Comparison of ENCODE assay signal across 9 mouse cellular contexts in genomic region chr16:33820269-33821178, GRCm38 (mm10). TPM values are rescaled to one million over a fixed set of nuclear protein-coding genes. Genes with fewer than 3 reads are reported as not detected.
DNase-seq lines count a peak whose midpoint lies in the region; ATAC-seq lines count a peak whose summit lies in the region.
"Had no signal": no experiment of that assay in that cellular context is flagged by ENCODE, and none has a peak within 500 bp of the region (broad histone marks: within the 10 kb centered on the region; RNA-seq: fewer than 3 reads in every experiment).

No protein-coding gene starts in this region.

- no peak overlapping the region for H3K4me2 ChIP-seq in forebrain, embryonic 15.5 days (replicated peaks)
- H3K4me2 ChIP-seq: lung, embryonic 15.5 days had no signal

- 19% methylated on average over 17 of the region's 17 CpGs for WGBS in forebrain, embryonic 15.5 days

- peaks cover 5% of the 10 kb centered on the region; the same call in 1 of the 2 replicates for H3K27me3 ChIP-seq in forebrain, embryonic 15.5 days

- H3K9me3 ChIP-seq in forebrain, embryonic 15.5 days, result no peaks in the 10 kb centered on the region
- H3K9me3 ChIP-seq: lung, embryonic 15.5 days had no signal

- H3K4me1 ChIP-seq in forebrain, embryonic 15.5 days, result no peaks in the 10 kb centered on the region
- H3K4me1 ChIP-seq: lung, embryonic 15.5 days had no signal

- no peak overlapping the region for H3K27ac ChIP-seq in forebrain, embryonic 15.5 days (replicated peaks)
- H3K27ac ChIP-seq: lung, embryonic 15.5 days had no signal

- no peak overlapping the region for H3K9ac ChIP-seq in forebrain, embryonic 15.5 days (replicated peaks)
- H3K9ac ChIP-seq: lung, embryonic 15.5 days had no signal

- no peaks in the 10 kb centered on the region for H3K36me3 ChIP-seq in forebrain, embryonic 15.5 days
- H3K36me3 ChIP-seq: lung, embryonic 15.5 days had no signal

- peak; percentile 70 for DNase-seq in Muller cell, postnatal 12 days (ENCODE audit: inconsistent ontology term)
- DNase-seq in c-Kit-positive CD71-positive TER-119-positive erythroid progenitor cells, embryonic 14.5 days (ENCODE audit: low spot score), result peak; percentile 67
- peak; percentile 72 for DNase-seq in left cerebral cortex, adult 11 months (ENCODE audit: low spot score)
- peak; percentile 87 for DNase-seq in mesoderm, embryonic 11.5 days (ENCODE audit: low read depth, low spot score)
- peak; percentile 60 for DNase-seq in skeletal muscle tissue, adult 2 months (ENCODE audit: low read depth, low spot score)
- DNase-seq in yolk sac, embryonic 10.5 days (ENCODE audit: low spot score), result peak; percentile 76

- ATAC-seq in forebrain, embryonic 15.5 days (replicated peaks), result peak; percentile 61; the same call in 1 of the 2 replicates
- ATAC-seq in hematopoietic stem cell, adult 5-6 weeks (replicated peaks in 1 of 2; ENCODE audit: insufficient read depth in 1 of 2, low FRiP score in 2 of 2, low TSS enrichment in 1 of 2, low read depth in 1 of 2, poor library complexity in 2 of 2, severe bottlenecking in 2 of 2), result peak; percentile 69 to 85

- no peak overlapping the region for H3K4me3 ChIP-seq in forebrain, embryonic 15.5 days
- H3K4me3 ChIP-seq: lung, embryonic 15.5 days had no signal

RNA-seq across cellular contexts. Expression of gene Itgb5, which starts 8.9 kb away (rescaled TPM):
- polyA plus RNA-seq in forebrain, embryonic 15.5 days (2015; fragmentation: Nextera tagmentation; extraction: Ambion mirVana), result 10.6 and 13.3 TPM in 2 replicates
- total RNA-seq in hematopoietic stem cell, adult 5-6 weeks (2017), result 19.9 and 28.9 TPM in 2 replicates

RNA-seq across cellular contexts. Expression of gene Muc13, which starts 26.7 kb away (rescaled TPM):
- polyA plus RNA-seq in forebrain, embryonic 15.5 days (2015; fragmentation: Nextera tagmentation; extraction: Ambion mirVana), result not detected in 2 replicates
- total RNA-seq in hematopoietic stem cell, adult 5-6 weeks (2017), result 164 and 205 TPM in 2 replicates
